Mouse (Mus musculus) ES-CJ7 (cell line): ENCODE measurements around the gene Med12.
"Not testable (repeated sequence)": the region's sequence is repeated elsewhere in the genome, so short reads cannot be mapped to it uniquely, and the experiment has no call there.

Source experiments
- DNase-seq: peaks from one replicate; pipeline ENCODE4 v3.0.0; 2011; ENCODE audit warnings: low read depth, low spot score

Med12 gene

DNA sequence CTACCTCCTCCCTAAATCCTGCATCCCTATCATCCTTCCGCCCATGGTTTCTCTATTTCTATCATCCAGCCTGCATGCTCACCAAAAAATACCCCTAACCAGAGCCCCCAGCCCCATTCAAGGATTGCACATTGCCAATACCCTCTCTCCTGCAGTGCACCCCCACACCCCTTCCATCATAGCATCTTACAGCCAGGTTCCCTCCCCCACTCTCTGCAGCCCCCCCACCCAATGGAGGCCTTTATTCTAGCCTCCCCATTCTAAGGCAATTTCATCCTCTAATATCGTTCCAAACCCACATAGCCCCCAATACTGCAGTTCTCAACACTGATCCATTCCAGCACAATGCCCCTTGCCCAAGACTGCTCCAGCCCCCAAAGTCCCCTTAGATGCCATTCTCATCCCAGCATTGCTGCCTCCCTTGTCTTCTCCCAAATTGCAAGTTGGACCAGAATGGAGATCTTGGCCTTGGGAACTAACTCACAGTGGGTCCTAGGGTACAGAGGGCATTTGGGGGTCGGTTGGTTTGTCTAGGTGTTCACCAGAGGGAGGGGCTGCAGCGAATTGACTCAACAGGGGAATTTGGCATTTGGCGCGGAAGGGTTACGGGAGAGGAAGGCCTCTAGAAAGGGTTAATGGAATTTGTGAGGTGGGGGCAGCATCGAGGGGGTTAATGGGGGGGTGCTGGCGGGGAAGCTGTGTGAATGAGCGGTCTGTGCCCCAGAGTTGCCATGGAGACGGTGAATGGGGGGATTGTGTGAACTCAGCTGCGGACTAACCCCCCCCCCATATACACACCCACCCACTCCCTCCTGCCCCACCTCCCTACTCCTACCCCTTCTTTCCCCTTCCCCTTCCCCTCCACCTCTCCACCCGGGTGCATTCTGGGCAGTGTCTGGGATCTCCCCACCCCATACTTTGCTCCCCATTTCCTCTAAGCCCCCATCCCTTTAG, 25.9 kb downstream of the Med12 start:
- DNase-seq: peak; percentile 7

- DNase-seq: peak; percentile 14
Measured at GRCm38 (mm10) chrX:101300427-101301030, 26.7 kb downstream of the Med12 start.

- DNase-seq: no peak
Measured at GRCm38 (mm10) chrX:101301654-101302053, 27.8 kb downstream of the Med12 start.

DNA sequence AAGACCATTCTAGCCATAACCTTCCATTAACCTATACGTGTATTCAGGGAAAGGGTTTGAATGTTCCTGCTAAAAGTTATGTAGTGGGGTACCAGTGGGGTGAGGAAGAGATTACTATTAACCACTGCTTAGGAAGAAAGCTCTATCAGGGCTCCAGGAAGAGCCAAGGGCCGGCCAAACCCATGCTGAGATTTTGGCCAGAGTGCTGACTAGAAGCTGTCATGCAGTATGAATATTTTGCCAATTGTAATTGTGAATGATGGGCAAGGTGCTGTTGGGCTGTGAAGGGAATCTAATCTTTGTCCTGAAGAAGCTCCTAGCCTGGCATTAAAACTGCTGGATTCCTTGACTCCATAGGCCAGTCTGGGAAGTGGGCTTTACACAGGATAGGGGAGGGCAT, 30.8 kb downstream of the Med12 start:
- no peak for DNase-seq

DNA sequence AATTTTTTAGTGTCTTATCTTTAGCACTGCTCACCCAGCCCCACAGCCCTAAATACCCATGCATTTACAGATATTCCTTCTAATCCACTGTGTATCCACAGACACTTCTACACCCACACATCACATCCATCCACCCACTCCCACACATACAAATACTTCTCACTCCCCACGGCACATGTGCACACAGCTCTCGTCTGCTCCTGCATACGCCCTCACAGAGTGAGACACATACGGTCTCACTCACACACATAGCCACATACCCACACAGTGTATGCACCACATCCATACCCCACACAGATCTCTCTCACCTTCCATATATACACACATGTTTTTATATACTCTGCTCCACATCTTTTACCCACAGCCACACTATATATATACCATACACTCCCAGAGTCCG, 35.5 kb downstream of the Med12 start:
- DNase-seq: no peak

DNA sequence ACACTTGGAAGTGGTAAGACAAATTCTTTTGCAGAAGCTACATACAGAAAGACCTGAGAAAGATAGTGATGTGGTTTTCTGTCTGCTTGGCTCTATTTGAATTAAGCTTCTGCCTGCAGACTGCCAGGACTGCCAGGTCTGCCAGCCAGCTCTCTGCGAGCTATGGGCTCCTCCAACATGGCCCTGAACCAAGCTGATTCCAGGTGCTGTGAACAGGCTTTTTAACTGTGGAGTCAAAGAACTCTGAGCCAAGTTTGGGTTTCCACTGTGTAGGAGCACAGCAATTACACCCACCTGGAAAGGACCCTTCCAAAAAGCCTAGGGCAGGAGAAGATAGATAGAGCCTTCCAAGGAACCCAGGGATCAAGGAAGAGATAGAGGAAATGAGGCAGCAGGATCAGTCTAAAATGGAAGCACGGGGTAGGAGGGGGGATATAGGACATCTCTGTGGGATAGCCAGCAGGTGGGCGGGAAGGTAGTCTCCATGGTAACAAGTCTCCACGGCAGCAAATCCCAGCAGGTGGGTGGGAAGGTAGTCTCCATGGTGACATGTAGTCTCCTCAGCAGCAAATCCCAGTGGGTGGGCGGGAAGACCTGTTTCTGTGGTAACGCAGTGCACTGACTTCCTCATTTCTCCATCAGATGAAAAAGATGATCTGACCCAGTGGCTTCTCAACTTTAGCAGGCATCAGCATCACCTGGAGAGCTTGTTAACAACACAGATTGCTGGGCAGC, 40.0 kb downstream of the Med12 start:
- peak; percentile 58 for DNase-seq

- DNase-seq: no peak
Measured at GRCm38 (mm10) chrX:101319775-101320174, 45.9 kb downstream of the Med12 start.

DNA sequence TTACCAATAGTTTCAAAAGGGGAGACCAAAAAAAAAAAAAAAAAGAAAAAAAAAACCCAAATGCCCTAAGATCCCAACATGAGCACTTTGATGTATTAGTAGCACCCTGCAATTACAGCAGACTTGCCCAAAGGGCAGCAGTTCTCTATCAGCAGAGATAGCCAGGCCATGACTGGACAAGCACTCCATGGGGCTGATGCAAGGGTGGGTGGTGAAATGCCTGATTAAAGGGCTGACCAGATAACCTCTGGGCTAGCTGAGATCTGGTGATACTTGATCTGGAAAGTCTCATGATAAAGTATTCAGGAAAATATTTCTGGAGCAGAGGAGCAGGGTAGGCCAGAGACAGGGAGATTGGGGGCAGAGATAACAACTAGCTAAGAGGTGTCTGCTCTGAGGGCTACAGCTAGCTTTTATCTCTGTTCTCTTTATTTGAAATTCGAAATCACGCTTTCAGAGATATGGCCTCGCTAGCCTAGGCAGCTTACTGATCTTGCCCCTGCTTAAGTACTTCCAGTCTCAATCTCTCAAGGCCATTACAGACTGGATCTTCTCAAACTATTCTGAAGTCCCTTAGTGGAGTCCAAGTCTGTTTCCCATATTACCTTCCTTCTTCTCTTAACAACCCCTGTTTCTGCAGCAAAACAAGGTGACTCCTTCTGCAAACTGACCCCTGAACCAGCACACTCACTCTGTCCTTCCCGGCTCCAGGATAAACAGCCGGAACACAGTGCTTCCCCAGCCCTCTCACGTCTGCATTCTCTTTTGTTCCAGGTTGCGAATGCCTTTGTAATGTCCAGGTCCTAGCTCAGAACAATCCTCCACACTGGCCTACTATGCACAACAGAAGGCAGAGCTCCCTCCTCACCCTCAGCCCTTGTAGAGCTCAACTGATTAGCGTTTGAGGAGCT, 52.4 kb downstream of the Med12 start:
- DNase-seq: no peak

- DNase-seq: peak; percentile 65
Measured at GRCm38 (mm10) chrX:101329372-101330028, 55.7 kb downstream of the Med12 start.

GRCm38 (mm10) chrX:101332031-101332374, 58.2 kb downstream of the Med12 start:
- no peak for DNase-seq

DNA sequence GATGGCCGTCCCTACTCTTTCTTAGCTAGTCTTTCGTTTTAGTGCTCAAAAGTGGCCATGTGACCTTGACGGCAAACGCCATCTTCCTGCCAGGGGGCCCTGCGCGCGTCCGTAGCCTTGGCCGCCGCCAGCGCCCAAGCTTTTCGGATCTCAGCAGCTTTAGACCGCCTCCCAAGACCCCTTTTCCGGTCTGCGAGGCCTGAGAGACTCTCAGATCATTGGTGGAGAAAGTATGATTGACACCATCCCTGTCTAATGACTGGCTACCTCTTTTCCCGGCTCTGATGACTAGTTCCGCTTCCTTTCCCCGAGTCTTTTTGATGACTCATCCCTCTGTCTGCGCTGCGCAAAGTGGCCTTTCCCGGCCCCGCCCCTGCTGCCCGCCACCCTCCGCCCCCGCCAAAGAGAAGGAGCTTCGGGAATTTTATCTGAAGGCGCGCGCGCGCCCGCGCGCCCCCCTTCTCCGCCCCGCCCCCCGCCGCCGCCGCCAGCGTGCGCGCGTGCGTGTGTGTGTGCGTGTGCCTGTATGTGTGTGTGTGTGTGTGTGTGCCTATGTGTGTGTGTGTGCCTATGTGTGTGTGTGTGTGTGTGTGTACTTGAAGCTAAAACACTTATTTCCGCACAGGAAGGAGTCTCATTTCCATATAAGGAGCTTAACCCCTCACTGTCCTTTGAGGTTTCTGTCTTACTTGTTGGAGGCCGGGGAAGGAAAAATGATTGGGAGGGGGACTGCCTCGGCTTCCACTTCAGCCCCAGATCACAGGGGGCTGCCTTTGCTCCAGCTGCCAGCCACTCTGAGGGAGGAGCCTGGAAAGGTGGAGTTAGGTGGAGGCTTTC, 58.8 kb downstream of the Med12 start:
- peak; percentile 97 for DNase-seq

DNA sequence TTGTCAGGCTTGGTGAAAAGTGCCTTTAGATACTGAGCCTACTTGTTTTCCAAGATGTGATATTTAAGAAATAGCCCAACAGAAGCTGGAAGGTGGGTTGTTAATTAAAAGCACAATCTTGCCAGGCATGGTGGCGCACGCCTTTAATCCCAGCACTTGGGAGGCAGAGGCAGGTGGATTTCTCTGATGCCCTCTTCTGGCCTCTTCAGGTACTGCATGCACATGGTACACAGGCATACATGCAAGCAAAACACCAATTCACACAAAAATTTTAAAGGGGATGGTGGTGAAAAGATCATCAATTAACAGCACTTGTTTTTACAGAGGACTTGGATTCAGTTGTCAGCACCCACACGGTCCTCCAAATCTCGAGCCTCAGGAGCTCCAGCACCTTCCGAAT, 60.8 kb downstream of the Med12 start:
- DNase-seq: peak; percentile 59

- peak; percentile 38 for DNase-seq
Measured at GRCm38 (mm10) chrX:101338666-101339065, 64.8 kb downstream of the Med12 start.

- not testable (repeated sequence) for DNase-seq
Measured at GRCm38 (mm10) chrX:101342837-101343236, 69.0 kb downstream of the Med12 start.

DNA sequence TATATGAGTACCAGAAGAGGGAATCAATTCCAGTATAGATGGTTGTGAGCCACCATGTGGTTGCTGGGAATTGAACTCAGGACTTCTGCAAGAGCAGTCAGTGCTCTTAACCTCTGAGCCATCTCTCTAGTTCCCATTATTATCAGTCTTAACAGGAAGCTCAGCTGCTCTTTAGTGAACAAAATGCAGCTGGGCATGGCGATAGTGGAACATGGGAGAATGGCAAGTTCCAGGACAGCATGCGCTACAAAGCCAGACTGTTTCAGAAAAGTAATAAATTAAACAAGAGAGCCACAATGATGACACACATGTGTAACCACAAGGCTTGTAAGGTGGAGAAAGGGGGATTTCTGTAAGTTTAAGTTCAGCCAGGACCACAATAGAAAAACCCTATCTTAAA, 71.6 kb downstream of the Med12 start:
- DNase-seq: no peak

DNA sequence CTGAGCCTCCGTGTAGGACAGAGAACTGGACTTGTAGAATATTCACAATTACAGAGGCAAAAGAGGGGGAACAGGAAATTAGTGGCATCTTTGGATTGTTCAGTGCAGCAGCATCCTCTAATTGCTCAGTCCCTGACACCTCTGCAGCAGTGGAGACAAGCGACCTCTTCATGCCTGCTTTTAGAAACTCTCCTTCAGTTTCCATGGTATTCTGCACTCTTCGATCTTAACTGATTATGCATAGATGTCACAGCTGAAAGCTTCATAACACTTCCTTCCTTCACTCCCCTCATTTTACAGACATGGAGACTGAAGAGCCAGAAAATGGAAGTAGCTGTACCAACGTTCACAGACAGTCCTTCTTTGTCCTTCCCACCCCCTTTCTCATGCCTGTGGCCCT, 72.6 kb downstream of the Med12 start:
- DNase-seq: no peak
